Mouse (Mus musculus) liver, adult 2 months (tissue): ENCODE data around the gene Hdlbp. TPM values are rescaled to one million over a fixed set of nuclear protein-coding genes. Genes with fewer than 3 reads are reported as not detected.

Source experiments
- DNase-seq: peaks from one replicate; pipeline ENCODE4 v3.0.0-alpha.2; 2011; ENCODE audit warnings: low read depth, low spot score; ENCODE audit errors: extremely low read depth
- H3K27ac ChIP-seq: fragments of 200-500 bp; replicated peaks from 2 replicates; pipeline ENCODE4 v1.5.1; 2012; ENCODE audit warnings: low read depth, mild to moderate bottlenecking, control low read depth, inconsistent platforms, low read length; ENCODE audit not compliant: insufficient read depth
- H3K27me3 ChIP-seq: fragments of 200-500 bp; 2 replicates; pipeline ENCODE4 v1.6.1; 2012; ENCODE audit warnings: mild to moderate bottlenecking, moderate library complexity, low read length, inconsistent platforms; ENCODE audit not compliant: control insufficient read depth, insufficient read depth
- H3K36me3 ChIP-seq: fragments of 200-500 bp; 2 replicates; pipeline ENCODE4 v1.6.1; 2012; ENCODE audit warnings: low read length, inconsistent platforms; ENCODE audit not compliant: control insufficient read depth, insufficient read depth
- H3K4me1 ChIP-seq: fragments of 200-500 bp; 2 replicates; pipeline ENCODE4 v1.6.1; 2011; ENCODE audit warnings: low read length; ENCODE audit not compliant: control insufficient read depth, insufficient read depth
- H3K4me3 ChIP-seq: fragments of 200-500 bp; 2 replicates; pipeline ENCODE4 v1.5.1; 2011; ENCODE audit warnings: low read depth, mild to moderate bottlenecking, control low read depth, low read length, moderate library complexity; ENCODE audit not compliant: insufficient read depth
- H3K79me2 ChIP-seq: fragments of 200-500 bp; 2 replicates; pipeline ENCODE4 v1.6.1; 2012; ENCODE audit warnings: inconsistent platforms, mild to moderate bottlenecking, low read length, moderate library complexity; ENCODE audit not compliant: control insufficient read depth, insufficient read depth
- H3K9ac ChIP-seq: fragments of 200-500 bp; 2 replicates; pipeline ENCODE4 v1.6.1; 2012; ENCODE audit warnings: low read depth, mild to moderate bottlenecking, control low read depth, inconsistent platforms, low read length
- CTCF ChIP-seq: fragments of 200-500 bp; IDR thresholded peaks from 2 replicates; pipeline ENCODE4 v1.5.1; 2011; ENCODE audit warnings: low read depth, low read length, control low read depth
- POLR2A ChIP-seq: fragments of 200-500 bp; IDR thresholded peaks from 2 replicates; pipeline ENCODE4 v1.6.1; 2011; ENCODE audit warnings: low read length, control low read depth; ENCODE audit not compliant: insufficient read depth; ENCODE audit errors: extremely low read depth
- WGBS: fragments of 180-500 bp; shearing (Covaris S2); methylation state at CpG from one replicate; pipeline ENCODE4 v1.1.7; 2018; 5-methylcytosine and 5-hydroxymethylcytosine counted together
- polyA plus RNA-seq: library from polyadenylated mRNA; depleted of rRNA; stranded (reverse); fragments of >200 nt; gene quantifications from 2 replicates; pipeline ENCODE4 v1.2.3, GENCODE M21; 2012
- total RNA-seq: library from RNA; depleted of rRNA; stranded (reverse); fragments of >200 nt; gene quantifications from 2 replicates; pipeline ENCODE4 v1.2.3, GENCODE M21; 2014

Gene Hdlbp
- total and polyA plus RNA-seq, 2 experiments, result 119 to 169 TPM

DNA sequence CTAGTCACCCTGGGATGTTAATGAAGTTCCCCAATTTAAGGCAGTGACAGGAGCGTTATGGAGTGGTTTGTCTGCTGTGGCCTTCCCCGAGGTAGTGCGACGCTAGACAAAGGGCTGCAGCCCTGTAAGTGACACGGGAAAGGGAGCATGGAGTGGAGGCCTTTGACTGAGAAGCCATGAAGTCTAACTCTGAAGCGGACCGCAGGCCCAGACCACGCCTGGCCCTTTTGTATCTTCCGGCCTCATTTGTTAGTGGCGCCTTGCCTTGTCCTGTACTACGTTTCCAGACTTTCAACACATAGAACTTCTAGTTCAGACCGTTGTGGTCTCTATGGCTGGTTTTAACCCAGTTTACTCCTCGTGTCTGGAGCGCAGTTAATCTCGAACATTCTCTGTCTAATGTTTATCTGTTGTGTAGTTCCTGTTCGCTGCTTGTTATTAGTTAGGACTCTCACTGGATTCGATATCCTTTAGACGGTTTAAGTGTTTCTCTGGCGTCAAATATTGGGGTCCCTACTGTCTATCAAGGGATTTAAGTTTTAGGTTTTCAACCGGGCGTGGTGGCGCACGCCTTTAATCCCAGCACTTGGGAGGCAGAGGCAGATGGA is 965 bp upstream of the Hdlbp start:
- 7% methylated on average over 23 of the region's 23 CpGs for WGBS
- Histone ChIP-seq H3K27ac (peak overlapping the region; percentile 79), H3K4me3 (peak overlapping the region; percentile 73), H3K9ac (peak overlapping the region; percentile 78), H3K27me3 (no peaks in the 10 kb centered on the region), H3K36me3 (no peaks in the 10 kb centered on the region), H3K79me2 (peaks cover 4% of the 10 kb centered on the region; the same call in 1 of the 2 replicates), H3K4me1 (peaks cover 11% of the 10 kb centered on the region)
- no peak for DNase-seq
- TF ChIP-seq POLR2A (no peak), CTCF (no peak)

DNA sequence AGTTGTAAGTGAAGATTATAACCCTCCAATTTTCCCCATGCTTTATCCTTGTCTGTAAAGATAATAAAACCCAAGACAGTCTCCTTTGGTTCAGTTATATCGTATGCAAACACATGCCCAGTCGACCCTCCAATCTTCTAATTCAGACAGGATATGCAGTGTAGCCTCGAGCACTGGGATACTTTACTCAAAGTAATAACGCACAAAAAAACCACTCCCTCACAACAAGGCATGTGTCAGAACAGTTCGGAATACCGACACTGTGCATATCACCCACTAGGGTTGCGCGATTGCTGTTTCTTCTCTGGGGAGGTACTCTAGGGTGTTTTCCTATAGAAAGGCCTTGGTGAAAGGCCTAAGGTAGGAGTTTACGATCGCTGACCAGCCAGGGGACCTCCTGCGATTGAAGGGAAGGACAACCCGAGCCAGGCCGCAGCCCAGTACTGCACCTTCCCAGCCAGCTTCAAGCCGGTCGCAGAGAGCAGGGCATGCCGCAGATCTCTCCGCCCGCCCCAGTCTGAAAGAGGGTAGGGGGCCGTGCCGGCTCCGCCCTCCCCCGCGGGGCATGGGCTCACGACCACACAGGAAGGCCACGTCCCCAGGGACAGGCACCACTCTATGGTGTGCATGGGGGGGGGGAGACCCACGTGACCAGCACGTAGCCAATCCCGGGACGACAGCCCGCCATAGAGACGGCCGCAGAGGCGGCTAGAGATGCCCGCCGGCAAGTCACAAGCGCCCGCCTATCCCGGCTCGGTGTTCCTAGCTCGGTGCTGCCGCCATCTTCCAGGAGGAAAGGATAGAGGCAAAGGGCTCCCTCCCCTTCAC is 643 bp downstream of the Hdlbp start:
- peak overlapping the region; percentile 93 for H3K4me3 ChIP-seq
- no peaks in the 10 kb centered on the region for H3K36me3 ChIP-seq
- no peaks in the 10 kb centered on the region for H3K27me3 ChIP-seq
- peak; percentile 90 for DNase-seq
- H3K79me2 ChIP-seq, result peaks cover 14% of the 10 kb centered on the region; the same call in 1 of the 2 replicates
- H3K27ac ChIP-seq, result peak overlapping the region; percentile 95
- peaks cover 11% of the 10 kb centered on the region for H3K4me1 ChIP-seq
- under 1% methylated on average over 41 of the region's 41 CpGs for WGBS
- H3K9ac ChIP-seq, result peak overlapping the region; percentile 88
- TF ChIP-seq POLR2A (peak; percentile 71; the same call in 1 of the 2 replicates), CTCF (peak; percentile 58)

DNA sequence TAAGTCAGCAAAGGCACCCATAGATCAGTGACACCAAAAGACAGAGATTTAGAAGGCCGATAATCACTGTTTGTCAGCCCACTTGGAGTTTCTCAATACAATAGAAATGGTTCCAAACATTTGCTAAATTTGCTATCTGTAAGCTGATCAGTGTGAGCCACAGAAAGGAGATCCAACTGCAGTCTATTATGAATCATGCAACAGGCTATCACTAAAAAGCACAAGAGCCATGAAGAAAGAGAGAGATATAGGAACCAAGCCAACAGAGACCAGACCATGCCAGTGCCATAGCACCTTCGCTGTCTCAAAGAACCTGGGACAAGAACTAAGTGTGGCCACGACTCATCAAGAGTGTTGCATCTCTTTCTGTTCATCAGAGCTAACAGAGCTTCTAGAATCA is 2.9 kb downstream of the Hdlbp start:
- Histone ChIP-seq H3K79me2 (peaks cover 13% of the 10 kb centered on the region; the same call in 1 of the 2 replicates), H3K27me3 (no peaks in the 10 kb centered on the region), H3K4me3 (no peak overlapping the region), H3K27ac (peak overlapping the region; percentile 61), H3K36me3 (no peaks in the 10 kb centered on the region), H3K4me1 (peaks cover 11% of the 10 kb centered on the region), H3K9ac (no peak overlapping the region)
- TF ChIP-seq POLR2A (no peak), CTCF (no peak)
- WGBS, result 46% methylated on average over 3 of the region's 3 CpGs
- DNase-seq, result peak; percentile 65

DNA sequence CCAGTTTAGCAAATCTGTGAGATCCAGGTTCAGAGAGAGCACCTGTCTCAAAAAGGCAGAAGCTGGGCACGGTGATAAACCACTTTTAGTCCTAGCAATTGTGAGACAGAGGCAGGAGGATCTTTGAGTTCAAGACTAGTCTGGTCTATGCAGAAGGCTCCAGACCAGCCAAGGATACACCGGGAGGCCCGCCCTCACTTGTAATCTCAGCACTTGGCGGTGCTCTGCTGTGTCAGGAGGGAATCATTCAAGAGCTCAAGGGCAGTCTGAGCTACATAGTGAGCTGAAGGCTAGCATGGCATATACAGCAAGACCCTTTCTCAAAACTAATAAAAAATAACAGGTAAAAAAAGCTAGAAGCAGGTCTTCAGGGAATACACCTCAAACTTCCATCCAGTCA is 10.0 kb downstream of the Hdlbp start:
- Histone ChIP-seq H3K27ac (no peak overlapping the region), H3K27me3 (no peaks in the 10 kb centered on the region), H3K9ac (no peak overlapping the region), H3K79me2 (peaks cover 22% of the 10 kb centered on the region; the same call in 1 of the 2 replicates), H3K4me1 (peaks cover 3% of the 10 kb centered on the region; the same call in 1 of the 2 replicates), H3K4me3 (no peak overlapping the region), H3K36me3 (0 out of 2 replicates have a peak, but pooled peaks cover 1% of the 10 kb centered on the region)
- TF ChIP-seq POLR2A (no peak), CTCF (no peak)
- 89% methylated on average over 4 of the region's 4 CpGs for WGBS
- DNase-seq, result no peak

DNA sequence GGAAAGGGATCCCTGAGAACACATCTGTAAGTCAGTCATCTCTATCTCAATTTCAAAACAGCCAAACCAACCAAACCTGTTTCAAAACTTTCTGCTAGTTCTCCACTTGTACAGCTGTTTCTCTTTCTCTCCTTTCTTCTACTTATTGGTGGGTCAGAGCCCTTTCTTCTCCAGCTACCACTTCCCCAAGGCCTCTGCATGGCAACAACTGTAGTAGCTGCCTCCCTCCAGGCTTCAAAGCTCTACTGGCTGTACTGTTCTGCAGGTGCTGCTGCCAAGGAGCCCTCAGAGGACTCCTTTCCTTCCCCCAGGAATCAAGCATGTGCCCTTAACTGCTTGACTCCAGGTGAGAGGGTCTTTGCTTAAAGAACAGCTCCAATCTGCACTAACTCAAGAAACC is 12.9 kb downstream of the Hdlbp start:
- peaks cover 23% of the 10 kb centered on the region; the same call in 1 of the 2 replicates for H3K79me2 ChIP-seq
- no peaks in the 10 kb centered on the region for H3K27me3 ChIP-seq
- no peak overlapping the region for H3K4me3 ChIP-seq
- peaks cover 3% of the 10 kb centered on the region; the same call in 1 of the 2 replicates for H3K4me1 ChIP-seq
- H3K27ac ChIP-seq, result no peak overlapping the region
- no peak for DNase-seq
- 0 out of 2 replicates have a peak, but pooled peaks cover 1% of the 10 kb centered on the region for H3K36me3 ChIP-seq
- no peak overlapping the region for H3K9ac ChIP-seq
- TF ChIP-seq POLR2A (no peak), CTCF (no peak)
